Mouse (Mus musculus) heart, embryonic 10.5 days (tissue): ENCODE results near the gene Samd9l. TPM values are rescaled to one million over a fixed set of nuclear protein-coding genes. Genes with fewer than 3 reads are reported as not detected.
"Not testable (repeated sequence)": the region's sequence is repeated elsewhere in the genome, so short reads cannot be mapped to it uniquely, and the experiment has no call there.

Source experiments
- DNase-seq: peaks from one replicate; pipeline ENCODE4 v3.0.0-alpha.2; 2017; ENCODE audit warnings: low spot score
- H3K27ac ChIP-seq: fragments of 300-500 bp; sonication (generic); 2 replicates; pipeline ENCODE4 v1.5.1; 2016; ENCODE audit warnings: mild to moderate bottlenecking
- H3K27me3 ChIP-seq: fragments of 300-500 bp; sonication (generic); 2 replicates; pipeline ENCODE4 v1.6.1; 2016; ENCODE audit warnings: mild to moderate bottlenecking; ENCODE audit not compliant: poor library complexity, insufficient read depth, severe bottlenecking
- H3K36me3 ChIP-seq: fragments of 300-500 bp; sonication (generic); 2 replicates; pipeline ENCODE4 v1.6.1; 2016; ENCODE audit warnings: mild to moderate bottlenecking, moderate library complexity
- H3K4me1 ChIP-seq: fragments of 300-500 bp; sonication (generic); 2 replicates; pipeline ENCODE4 v1.6.1; 2016; ENCODE audit warnings: mild to moderate bottlenecking
- H3K4me3 ChIP-seq: fragments of 300-500 bp; sonication (generic); 2 replicates; pipeline ENCODE4 v1.5.1; 2016; ENCODE audit warnings: mild to moderate bottlenecking, moderate library complexity
- H3K9me3 ChIP-seq: fragments of 300-500 bp; sonication (generic); 2 replicates; pipeline ENCODE4 v1.6.1; 2016; ENCODE audit warnings: mild to moderate bottlenecking, moderate library complexity
- WGBS: fragments of 180-500 bp; shearing (Covaris S2); methylation state at CpG from one replicate; pipeline ENCODE4 v1.1.7; 2016; 5-methylcytosine and 5-hydroxymethylcytosine counted together
- polyA plus RNA-seq: library from polyadenylated mRNA; unstranded; fragments of >200 nt; fragmentation: Nextera tagmentation; extraction: Ambion mirVana; gene quantifications from 2 replicates; pipeline ENCODE4 v1.2.1, GENCODE M21; 2016

Samd9l gene
- 0.35 and 0.39 TPM in 2 replicates for polyA plus RNA-seq

DNA sequence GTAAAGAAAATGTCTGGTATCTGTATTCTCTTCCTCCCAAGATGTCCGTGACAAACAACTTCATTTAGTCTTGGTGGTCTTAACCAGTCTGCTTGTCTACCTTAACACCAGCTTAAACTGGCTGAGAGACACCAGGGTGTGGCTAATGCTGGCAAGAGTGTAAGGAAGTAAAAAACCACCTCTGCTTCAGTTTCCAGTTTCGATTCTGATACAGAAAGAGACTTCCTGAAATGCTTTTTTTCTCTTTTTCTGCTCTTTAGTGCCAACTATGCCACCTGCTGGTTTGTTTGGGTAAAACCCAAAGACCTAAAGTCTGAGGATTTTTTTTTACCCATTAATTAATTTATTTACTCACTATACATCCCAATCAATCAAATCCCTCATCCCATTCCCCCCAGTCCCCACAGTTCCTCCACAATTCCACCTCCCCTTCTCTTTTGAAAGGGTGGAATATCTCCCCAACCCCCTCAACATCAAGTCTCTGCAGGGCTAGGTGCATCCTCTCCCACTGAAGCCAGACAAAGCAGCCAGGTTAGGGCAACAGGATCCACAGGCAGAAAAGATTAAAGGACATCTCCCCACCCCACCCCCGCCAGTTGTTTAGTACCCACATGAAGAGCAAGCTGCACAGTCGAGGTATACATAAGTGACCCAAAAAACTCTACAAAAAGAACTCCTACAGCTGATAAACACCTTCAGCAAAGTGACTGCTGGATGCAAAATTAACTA is at the start of gene Samd9l:
Gene Samd9l, minus strand, starts transcription at position 233 of the 729 bp plus-strand sequence.
- not testable (repeated sequence) for H3K4me3 ChIP-seq, H3K27me3 ChIP-seq, H3K36me3 ChIP-seq, H3K27ac ChIP-seq, H3K4me1 ChIP-seq, DNase-seq, H3K9me3 ChIP-seq
- 34% methylated on average over 4 of the region's 4 CpGs for WGBS

DNA sequence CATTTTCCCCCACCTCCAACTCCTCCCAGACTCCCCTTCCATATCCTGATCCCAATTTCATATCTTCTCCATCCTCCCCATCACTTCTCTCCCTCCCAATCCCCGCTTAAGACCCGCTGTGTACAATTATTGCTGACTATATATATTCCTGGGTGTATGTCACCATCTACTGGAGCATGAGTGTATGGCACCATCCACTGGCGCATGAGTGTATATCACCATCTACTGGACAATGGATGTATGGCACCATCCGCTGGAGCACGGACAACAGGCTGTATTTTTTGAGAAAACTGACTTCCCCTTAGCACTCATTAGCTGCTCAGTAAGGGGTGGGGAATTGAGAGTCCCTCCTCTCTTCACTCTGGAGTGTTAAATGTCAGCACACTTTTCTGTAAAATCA is 48.0 kb upstream of the Samd9l start:
- Histone ChIP-seq H3K36me3 (no peaks in the 10 kb centered on the region), H3K27me3 (no peaks in the 10 kb centered on the region), H3K4me1 (no peaks in the 10 kb centered on the region), H3K9me3 (no peaks in the 10 kb centered on the region), H3K4me3 (no peak overlapping the region), H3K27ac (no peak overlapping the region)
- DNase-seq = peak; percentile 76
- WGBS = 9% methylated on average over 5 of the region's 5 CpGs

- H3K36me3 ChIP-seq = no peaks in the 10 kb centered on the region
- no peaks in the 10 kb centered on the region for H3K9me3 ChIP-seq
- H3K27ac ChIP-seq = no peak overlapping the region
- no peak for DNase-seq
- no peak overlapping the region for H3K4me3 ChIP-seq
- WGBS = 17% methylated on average over 1 of the region's 1 CpGs
- H3K4me1 ChIP-seq = no peaks in the 10 kb centered on the region
- H3K27me3 ChIP-seq = no peaks in the 10 kb centered on the region
Observed at GRCm38 (mm10) chr6:3443905-3444304, 44.5 kb upstream of the Samd9l start.

- no peak for DNase-seq
- no peak overlapping the region for H3K4me3 ChIP-seq
- no peaks in the 10 kb centered on the region for H3K27me3 ChIP-seq
- no peaks in the 10 kb centered on the region for H3K9me3 ChIP-seq
- no peak overlapping the region for H3K27ac ChIP-seq
- H3K36me3 ChIP-seq = no peaks in the 10 kb centered on the region
- no peaks in the 10 kb centered on the region for H3K4me1 ChIP-seq
Observed at GRCm38 (mm10) chr6:3436087-3436486, 36.7 kb upstream of the Samd9l start.

GRCm38 (mm10) chr6:3430976-3431375 is 31.6 kb upstream of the Samd9l start:
- 73% methylated on average over 2 of the region's 2 CpGs for WGBS
- H3K27me3 ChIP-seq, H3K27ac ChIP-seq, DNase-seq, H3K4me1 ChIP-seq, H3K9me3 ChIP-seq, H3K36me3 ChIP-seq, H3K4me3 ChIP-seq: not testable (repeated sequence)

DNA sequence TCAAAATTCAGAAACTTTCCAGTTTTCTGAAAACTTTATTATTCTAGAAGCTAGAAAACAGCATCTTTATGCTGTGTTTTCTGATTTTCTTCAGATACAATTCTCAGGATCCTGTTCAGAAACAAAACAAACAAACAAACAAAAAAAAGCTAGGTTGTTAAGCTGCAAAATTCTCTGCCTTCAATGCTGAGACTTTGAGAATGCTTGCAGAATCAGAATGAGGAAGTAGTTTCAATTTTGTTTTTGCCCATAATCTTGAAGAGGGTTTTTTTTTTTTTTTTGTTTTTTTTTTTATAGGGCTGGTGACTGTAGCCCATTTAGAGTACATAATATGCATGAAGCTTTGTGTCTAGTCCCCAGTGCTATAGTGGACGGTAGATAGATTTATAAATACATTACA is 27.7 kb upstream of the Samd9l start:
- WGBS = 77% methylated on average over 1 of the region's 1 CpGs
- Histone ChIP-seq H3K4me3 (no peak overlapping the region), H3K36me3 (no peaks in the 10 kb centered on the region), H3K9me3 (no peaks in the 10 kb centered on the region), H3K27ac (no peak overlapping the region), H3K4me1 (no peaks in the 10 kb centered on the region), H3K27me3 (no peaks in the 10 kb centered on the region)
- DNase-seq = no peak

DNA sequence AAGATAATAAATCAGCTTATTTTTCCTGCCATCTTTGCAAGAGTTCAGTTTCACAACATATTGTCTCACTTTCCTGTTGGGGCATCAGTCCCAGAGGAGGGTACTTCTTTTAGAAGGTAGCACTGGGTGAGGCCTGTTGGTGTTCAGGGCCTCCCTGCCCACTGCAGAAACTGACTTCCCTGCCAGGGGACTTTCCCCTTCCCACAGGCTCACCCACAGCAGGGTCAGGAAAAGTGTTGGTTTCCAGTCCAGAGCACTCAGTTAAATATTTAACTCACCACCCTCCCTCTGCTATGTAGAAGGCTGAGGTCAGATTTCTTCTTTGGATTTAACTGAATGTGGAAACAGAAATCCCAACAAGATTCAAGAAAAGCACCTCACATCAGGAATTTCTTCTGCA is 26.0 kb upstream of the Samd9l start:
- H3K4me1 ChIP-seq, H3K9me3 ChIP-seq, DNase-seq, H3K36me3 ChIP-seq, H3K27ac ChIP-seq, H3K4me3 ChIP-seq, H3K27me3 ChIP-seq: not testable (repeated sequence)

DNA sequence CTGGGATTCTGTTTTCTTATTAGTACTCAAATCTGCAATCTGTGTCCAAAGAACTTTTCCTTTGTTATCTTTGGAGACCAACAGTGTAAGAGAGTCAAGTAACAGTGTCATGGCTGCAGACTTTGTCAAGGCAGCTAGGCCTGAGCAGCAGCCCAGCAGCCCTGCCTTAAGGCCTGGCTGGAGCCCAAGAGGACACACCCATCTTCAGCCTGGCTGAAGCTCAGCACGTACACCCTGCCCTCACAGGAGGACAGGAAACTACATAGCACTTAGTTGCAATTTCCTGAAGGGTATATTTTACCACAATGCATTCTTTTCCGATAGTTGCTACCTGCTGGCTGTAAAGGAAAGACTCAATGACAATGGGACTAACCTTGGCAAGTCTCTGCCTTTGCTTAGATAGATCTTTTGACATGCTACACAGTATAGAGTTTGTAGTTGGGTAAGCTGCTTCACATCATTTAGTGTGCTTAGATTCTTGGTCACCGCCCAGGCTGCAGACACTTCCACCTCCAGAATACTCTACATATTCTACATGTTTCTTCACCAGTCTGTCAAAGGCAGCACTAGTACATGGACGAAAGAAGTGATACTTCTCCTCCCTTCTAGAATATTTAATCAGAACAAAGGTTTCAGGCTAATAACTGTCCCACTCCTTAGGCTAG is 25.4 kb upstream of the Samd9l start:
- not testable (repeated sequence) for H3K27me3 ChIP-seq, H3K27ac ChIP-seq, H3K4me1 ChIP-seq, H3K36me3 ChIP-seq, DNase-seq, H3K9me3 ChIP-seq, H3K4me3 ChIP-seq
- WGBS = 47% methylated on average over 1 of the region's 4 CpGs

- WGBS = 86% methylated on average over 3 of the region's 7 CpGs
- H3K4me1 ChIP-seq, H3K9me3 ChIP-seq, DNase-seq, H3K27me3 ChIP-seq, H3K36me3 ChIP-seq, H3K27ac ChIP-seq, H3K4me3 ChIP-seq: not testable (repeated sequence)
Observed at GRCm38 (mm10) chr6:3397182-3397906, 2.0 kb downstream of the Samd9l start.

DNA sequence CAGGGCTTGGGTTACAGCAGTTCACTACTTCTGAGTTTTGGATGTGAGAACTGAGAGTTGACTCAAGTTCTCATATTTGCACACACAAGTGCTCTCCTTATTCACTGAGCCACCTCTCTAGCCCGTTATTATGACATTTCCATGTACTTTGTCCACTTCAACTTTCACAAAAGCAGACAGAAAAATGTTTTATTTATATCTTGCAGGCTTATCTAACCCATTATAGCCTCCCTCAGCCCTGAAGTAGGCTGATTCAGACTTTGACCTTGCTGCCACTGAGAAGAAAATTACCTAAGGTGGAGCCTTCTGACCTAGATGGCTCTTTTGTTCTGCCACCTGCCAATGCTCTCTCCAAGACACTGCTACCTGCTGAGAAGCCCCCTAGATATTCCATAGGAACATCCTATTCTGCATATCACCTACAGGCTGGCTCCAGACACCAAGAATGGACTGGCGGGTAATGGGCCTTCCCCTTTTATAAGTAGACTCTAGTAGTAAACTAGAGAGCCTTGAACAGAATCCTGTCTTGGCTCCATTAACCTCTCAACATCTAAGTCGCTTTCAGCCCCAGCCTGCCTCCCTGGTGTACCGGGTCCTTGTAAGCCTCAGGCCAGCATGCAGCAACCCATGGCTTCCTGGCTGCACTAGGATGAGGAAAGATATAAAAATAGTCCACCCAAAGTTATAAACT is 3.3 kb downstream of the Samd9l start:
- H3K4me3 ChIP-seq, H3K4me1 ChIP-seq, DNase-seq, H3K27ac ChIP-seq, H3K27me3 ChIP-seq, H3K36me3 ChIP-seq, H3K9me3 ChIP-seq: not testable (repeated sequence)
- 64% methylated on average over 4 of the region's 4 CpGs for WGBS

DNA sequence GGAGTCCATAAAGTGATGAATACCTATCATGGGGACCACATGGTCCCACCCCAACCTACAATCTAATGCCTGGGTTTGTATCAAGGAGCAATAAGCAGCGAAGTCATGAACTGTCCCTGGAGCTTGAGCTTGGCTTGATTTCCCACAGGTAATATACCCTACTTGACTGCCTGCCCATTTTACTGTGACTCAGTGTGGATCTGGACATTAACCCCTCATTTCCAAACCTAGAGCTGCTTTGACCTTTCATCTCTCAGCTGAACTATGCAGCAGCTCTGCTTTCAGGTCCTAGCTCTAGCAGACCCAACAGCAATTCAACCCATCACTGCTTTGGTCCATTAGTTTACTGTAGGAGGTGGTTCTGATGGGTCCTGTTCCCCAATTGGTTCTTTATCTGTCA is 9.4 kb downstream of the Samd9l start:
- whole genome bisulfite sequencing = 82% methylated on average over 1 of the region's 1 CpGs
- no peak for DNase-seq
- Histone ChIP-seq H3K27me3 (no peaks in the 10 kb centered on the region), H3K36me3 (no peaks in the 10 kb centered on the region), H3K4me3 (no peak overlapping the region), H3K9me3 (no peaks in the 10 kb centered on the region), H3K27ac (no peak overlapping the region), H3K4me1 (no peaks in the 10 kb centered on the region)

DNA sequence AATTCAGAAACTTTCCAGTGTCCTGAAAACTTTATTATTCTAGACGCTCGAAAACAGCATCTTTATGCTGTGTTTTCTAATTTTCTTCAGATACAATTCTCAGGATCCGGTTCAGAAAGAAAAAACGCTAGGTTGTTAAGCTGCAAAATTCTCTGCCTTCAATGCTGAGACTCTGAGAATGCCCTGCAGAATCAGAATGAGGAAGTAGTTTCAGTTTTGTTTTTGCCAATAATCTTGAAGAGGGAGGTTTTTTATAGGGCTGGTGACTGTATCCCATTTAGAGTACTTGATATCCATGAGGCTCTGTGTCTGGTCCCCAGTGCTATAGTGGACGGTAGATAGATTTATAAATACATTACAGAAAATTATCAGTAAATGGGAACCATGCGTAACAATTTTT is 12.8 kb downstream of the Samd9l start:
- Histone ChIP-seq H3K27ac (no peak overlapping the region), H3K27me3 (no peaks in the 10 kb centered on the region), H3K4me1 (no peaks in the 10 kb centered on the region), H3K4me3 (no peak overlapping the region), H3K36me3 (no peaks in the 10 kb centered on the region), H3K9me3 (no peaks in the 10 kb centered on the region)
- 85% methylated on average over 6 of the region's 6 CpGs for WGBS
- DNase-seq = no peak

GRCm38 (mm10) chr6:3384816-3385215 is 14.6 kb downstream of the Samd9l start:
- H3K27me3 ChIP-seq, H3K36me3 ChIP-seq, H3K4me3 ChIP-seq, H3K27ac ChIP-seq, DNase-seq, H3K4me1 ChIP-seq, H3K9me3 ChIP-seq: not testable (repeated sequence)
